1 mouse cellular context compared by ENCODE assay signal in genomic region chr5:72994928-72995327, GRCm38 (mm10).
TF ChIP-seq lines count a peak whose summit lies in the region.

No protein-coding gene starts in this region.

TF ChIP-seq in myocyte, 11 proteins besides CTCF, POLR2A, EP300 and RAD21 (continued from another document):
- no peak for TF ChIP-seq MYOG (IDR thresholded peaks at IDR 0.05; ENCODE audit: control insufficient read depth in 1 of 3, insufficient read depth in 1 of 3, insufficient read length in 2 of 3, low read depth in 2 of 3)
- TF ChIP-seq MAX (IDR thresholded peaks at IDR 0.05; ENCODE audit: low read depth), result no peak
- TF ChIP-seq SRF (IDR thresholded peaks at IDR 0.05; ENCODE audit: control insufficient read depth, insufficient read length, low read depth), result no peak
TF ChIP-seq in myocyte: peak in this region for 0.
